Mouse (Mus musculus): Measurements from ENCODE around the gene Dmpk. TPM values are rescaled to one million over a fixed set of nuclear protein-coding genes. Genes with fewer than 3 reads are reported as not detected.

Gene Dmpk
- polyA plus RNA-seq (2015; fragmentation: Nextera tagmentation; extraction: Ambion mirVana): 9.4 and 11.5 TPM in 2 replicates

DNA sequence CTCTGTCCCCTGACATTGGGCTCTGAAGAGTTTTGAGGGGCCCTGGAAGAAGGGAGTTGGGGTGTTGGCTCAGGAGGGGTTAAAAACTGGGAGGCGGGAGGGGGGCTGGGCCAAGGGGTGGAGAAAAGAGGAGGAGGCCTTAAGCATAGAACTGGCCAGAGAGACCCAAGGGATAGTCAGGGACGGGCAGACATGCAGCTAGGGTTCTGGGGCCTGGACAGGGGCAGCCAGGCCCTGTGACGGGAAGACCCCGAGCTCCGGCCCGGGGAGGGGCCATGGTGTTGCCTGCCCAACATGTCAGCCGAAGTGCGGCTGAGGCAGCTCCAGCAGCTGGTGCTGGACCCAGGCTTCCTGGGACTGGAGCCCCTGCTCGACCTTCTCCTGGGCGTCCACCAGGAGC is at the start of gene Dmpk:
Dmpk (plus strand) TSS at position 149 of the 400 bp plus-strand sequence.

DNA sequence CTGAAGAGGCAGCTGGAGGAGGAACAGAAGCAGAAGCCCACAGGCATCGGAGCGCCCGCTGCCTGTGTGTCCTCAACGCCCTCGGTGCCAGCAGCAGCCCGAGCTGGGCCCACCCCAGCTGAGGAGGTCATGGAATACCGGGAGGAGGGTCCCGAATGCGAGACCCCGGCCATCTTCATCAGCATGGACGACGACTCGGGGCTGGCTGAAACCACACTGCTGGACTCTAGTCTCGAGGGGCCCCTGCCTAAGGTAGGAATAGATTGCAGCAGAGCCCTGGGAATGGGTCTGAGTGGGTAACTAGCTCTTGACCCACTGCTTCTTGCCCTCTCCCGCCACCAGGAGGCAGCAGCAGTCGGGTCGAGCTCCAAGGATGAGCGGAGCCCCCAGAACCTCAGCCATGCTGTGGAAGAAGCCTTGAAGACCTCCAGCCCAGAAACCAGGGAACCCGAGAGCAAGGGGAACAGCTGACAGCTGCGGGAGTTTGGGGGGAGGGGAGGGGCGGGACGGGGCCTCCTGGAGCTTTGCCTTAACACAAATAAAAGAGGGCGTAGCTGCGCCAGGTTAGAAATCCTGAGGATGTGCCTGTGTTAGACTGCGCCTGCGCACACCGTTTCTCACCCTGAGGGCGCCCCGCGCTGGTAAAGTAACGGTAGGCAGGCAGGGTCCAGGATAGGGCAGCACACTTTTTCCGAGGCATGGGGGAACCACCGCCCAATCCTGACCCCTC is 29.4 kb upstream of the Dmpk start, which contains the start of gene Rsph6a:
Rsph6a (plus strand) TSS at position 644 of the 730 bp plus-strand sequence.

DNA sequence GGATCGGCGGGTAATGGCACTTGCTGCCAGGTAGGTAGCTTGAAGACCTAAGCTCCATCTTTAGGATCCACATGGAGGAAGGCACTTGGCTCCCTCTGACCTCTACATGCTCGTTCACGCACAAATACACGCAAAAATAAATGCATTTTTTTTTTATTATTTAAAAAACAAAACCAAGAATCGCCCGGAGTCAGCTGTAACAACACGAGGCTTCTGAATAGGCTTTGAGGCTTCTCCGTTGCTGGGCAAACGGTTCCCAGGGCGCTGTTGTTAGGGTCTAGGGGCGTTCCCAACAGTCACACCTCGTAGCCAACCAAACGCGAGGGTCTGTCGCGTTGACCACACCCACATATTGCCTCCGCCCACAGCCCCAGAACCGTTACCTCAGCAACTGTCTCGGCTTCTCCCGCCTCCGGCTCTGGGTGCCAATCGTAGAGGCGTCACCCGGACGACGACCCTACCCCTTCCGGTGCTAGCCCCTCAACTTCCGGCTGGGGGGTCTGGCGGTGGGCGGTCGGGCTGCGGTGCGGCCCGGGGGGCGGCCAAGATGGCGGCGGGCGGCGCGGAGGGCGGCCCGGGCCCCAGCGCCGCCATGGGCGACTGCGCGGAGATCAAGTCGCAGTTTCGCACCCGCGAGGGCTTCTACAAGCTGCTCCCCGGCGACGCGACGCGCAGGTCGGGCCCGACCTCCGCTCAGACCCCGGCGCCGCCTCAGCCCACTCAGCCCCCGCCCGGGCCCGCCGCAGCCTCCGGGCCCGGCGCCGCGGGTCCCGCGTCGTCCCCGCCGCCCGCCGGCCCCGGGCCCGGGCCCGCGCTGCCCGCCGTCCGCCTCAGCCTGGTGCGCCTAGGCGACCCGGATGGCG is 7.7 kb upstream of the Dmpk start, which contains the start of gene Dmwd:
Dmwd (plus strand) TSS at position 505 of the 863 bp plus-strand sequence.

GRCm38 (mm10) chr7:19094471-19094825 is 10.8 kb downstream of the Dmpk start, which contains the start of gene Six5:
Six5 (plus strand) TSS chr7:19094594.

DNA sequence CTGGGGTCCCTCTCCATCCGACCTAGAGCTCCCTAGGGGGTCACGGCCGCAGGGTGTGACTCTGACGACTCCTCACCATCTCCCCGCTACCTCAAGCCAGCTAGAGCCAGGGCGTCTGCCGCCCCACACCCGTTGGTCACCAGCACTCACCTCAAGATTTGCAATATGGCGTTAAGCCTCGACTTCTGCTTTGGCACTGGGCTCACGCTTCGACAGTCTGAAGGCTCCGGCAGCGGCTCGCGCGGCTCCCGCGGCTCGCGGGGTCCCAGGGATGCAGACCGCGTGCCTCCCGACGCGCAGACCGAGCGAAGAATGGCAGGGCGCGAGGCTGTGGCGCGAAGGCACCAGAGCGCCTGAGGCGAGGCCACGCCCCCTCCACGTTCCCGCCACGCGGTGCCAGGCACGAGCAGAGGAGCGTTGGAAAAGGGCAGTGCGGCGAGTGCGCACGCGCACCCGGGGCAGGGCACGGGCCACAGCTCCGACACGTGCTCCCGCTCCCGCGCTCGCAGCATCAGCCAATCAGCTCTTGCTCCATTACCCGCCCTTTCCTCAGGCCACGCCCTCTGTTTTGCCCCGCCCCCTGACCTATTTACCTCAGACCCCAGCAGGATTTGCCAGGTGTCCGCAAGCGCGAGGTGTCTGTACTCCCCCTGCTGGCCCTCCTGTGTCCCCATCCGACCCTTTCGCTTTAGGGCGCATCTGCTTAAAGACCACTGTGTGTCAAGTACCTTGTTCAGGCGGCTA is 34.6 kb downstream of the Dmpk start, which contains the start of gene Gm4969:
Gm4969 (minus strand) TSS at position 341 of the 744 bp plus-strand sequence.

DNA sequence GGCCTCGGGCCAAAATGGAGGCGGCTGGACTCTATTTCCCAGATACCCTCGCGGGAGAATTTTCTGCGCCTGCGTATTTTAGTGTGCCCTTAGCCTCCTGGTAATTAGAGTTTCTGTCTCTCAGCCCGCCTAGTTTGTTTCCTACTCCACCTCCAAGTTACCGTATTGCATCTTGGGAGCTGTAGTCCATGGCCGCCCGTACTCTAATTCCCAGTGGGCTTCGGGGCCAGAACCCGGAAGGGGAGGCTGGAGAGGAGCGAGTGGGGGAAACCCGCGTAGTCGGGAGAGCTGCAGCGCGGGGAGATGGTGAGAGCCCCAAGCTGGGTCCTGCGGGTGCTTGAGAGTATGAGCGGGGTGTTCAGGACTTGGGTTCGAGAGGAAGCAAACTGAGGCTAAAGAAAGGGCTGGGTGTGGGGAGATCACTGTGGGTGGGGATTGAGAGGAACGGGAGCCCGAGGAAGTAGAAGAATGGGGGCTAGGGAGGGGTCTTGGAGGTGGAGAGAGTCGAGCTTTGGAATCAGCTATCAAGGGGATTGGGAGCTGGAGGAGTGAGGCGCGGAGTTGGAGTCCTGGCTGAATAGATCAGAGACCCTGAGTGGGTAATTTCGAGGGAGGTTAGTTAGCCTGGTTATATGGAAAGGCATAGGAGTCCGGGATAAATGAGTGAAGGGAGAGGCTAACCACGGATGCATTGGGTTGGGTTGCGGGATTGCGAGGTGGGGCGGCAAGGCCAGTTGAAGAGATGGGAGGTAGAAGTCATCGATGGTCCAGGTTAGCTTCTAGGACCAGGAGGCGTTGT is 36.2 kb downstream of the Dmpk start, which contains the start of gene Fbxo46:
Fbxo46 (plus strand) TSS at position 229 of the 799 bp plus-strand sequence.

Other genes starting within 250 kb of the Dmpk start
- gene Mill2, start 243.9 kb upstream of the Dmpk start, polyA plus RNA-seq (2015; fragmentation: Nextera tagmentation; extraction: Ambion mirVana): 0.60 and 0.80 TPM in 2 replicates
- 247 and 352 TPM in 2 replicates for gene Pglyrp1, start 212.5 kb upstream of the Dmpk start, polyA plus RNA-seq (2015; fragmentation: Nextera tagmentation; extraction: Ambion mirVana)
- 12.5 and 14.3 TPM in 2 replicates for gene Ccdc61, start 173.4 kb upstream of the Dmpk start, polyA plus RNA-seq (2015; fragmentation: Nextera tagmentation; extraction: Ambion mirVana)
- 0.31 and 0.36 TPM in 2 replicates for gene Nova2, start 158.0 kb upstream of the Dmpk start, polyA plus RNA-seq (2015; fragmentation: Nextera tagmentation; extraction: Ambion mirVana)
- not detected in 2 replicates for gene Nanos2, start 96.4 kb upstream of the Dmpk start, polyA plus RNA-seq (2015; fragmentation: Nextera tagmentation; extraction: Ambion mirVana)
- gene Mypop, start 92.6 kb upstream of the Dmpk start, polyA plus RNA-seq (2015; fragmentation: Nextera tagmentation; extraction: Ambion mirVana): 1.1 and 1.4 TPM in 2 replicates
- 7.4 and 8.6 TPM in 2 replicates for gene Irf2bp1, start 79.8 kb upstream of the Dmpk start, polyA plus RNA-seq (2015; fragmentation: Nextera tagmentation; extraction: Ambion mirVana)
- 0.15 and 0.19 TPM in 2 replicates for gene Foxa3, start 60.3 kb upstream of the Dmpk start, polyA plus RNA-seq (2015; fragmentation: Nextera tagmentation; extraction: Ambion mirVana)
- 11.2 and 11.7 TPM in 2 replicates for gene Sympk, start 59.5 kb upstream of the Dmpk start, polyA plus RNA-seq (2015; fragmentation: Nextera tagmentation; extraction: Ambion mirVana)
- not detected in 2 replicates for gene Rsph6a, start 29.2 kb upstream of the Dmpk start, polyA plus RNA-seq (2015; fragmentation: Nextera tagmentation; extraction: Ambion mirVana)
- 5.5 and 7.2 TPM in 2 replicates for gene Dmwd, start 7.6 kb upstream of the Dmpk start, polyA plus RNA-seq (2015; fragmentation: Nextera tagmentation; extraction: Ambion mirVana)
- gene Six5, start 10.7 kb downstream of the Dmpk start, polyA plus RNA-seq (2015; fragmentation: Nextera tagmentation; extraction: Ambion mirVana): 1.4 and 2.4 TPM in 2 replicates
- 0.25 and 0.51 TPM in 2 replicates for gene Gm4969, start 34.5 kb downstream of the Dmpk start, polyA plus RNA-seq (2015; fragmentation: Nextera tagmentation; extraction: Ambion mirVana)
- 7.2 and 8.3 TPM in 2 replicates for gene Fbxo46, start 36.0 kb downstream of the Dmpk start, polyA plus RNA-seq (2015; fragmentation: Nextera tagmentation; extraction: Ambion mirVana)
- 6.5 and 7.0 TPM in 2 replicates for gene Qpctl, start 65.4 kb downstream of the Dmpk start, polyA plus RNA-seq (2015; fragmentation: Nextera tagmentation; extraction: Ambion mirVana)
- 84.5 and 92.5 TPM in 2 replicates for gene Snrpd2, start 65.9 kb downstream of the Dmpk start, polyA plus RNA-seq (2015; fragmentation: Nextera tagmentation; extraction: Ambion mirVana)
- 0.04 and 0.06 TPM in 2 replicates for gene Gipr, start 82.3 kb downstream of the Dmpk start, polyA plus RNA-seq (2015; fragmentation: Nextera tagmentation; extraction: Ambion mirVana)
- gene Eml2, start 92.6 kb downstream of the Dmpk start, polyA plus RNA-seq (2015; fragmentation: Nextera tagmentation; extraction: Ambion mirVana): 3.9 and 5.1 TPM in 2 replicates
- gene Gpr4, start 128.7 kb downstream of the Dmpk start, polyA plus RNA-seq (2015; fragmentation: Nextera tagmentation; extraction: Ambion mirVana): 0.59 and 0.81 TPM in 2 replicates
- 14.7 and 14.8 TPM in 2 replicates for gene Opa3, start 144.5 kb downstream of the Dmpk start, polyA plus RNA-seq (2015; fragmentation: Nextera tagmentation; extraction: Ambion mirVana)
- gene Vasp, start 188.0 kb downstream of the Dmpk start, polyA plus RNA-seq (2015; fragmentation: Nextera tagmentation; extraction: Ambion mirVana): 71.2 and 86.4 TPM in 2 replicates
- gene Ppm1n, start 196.2 kb downstream of the Dmpk start, polyA plus RNA-seq (2015; fragmentation: Nextera tagmentation; extraction: Ambion mirVana): 0.18 and 0.19 TPM in 2 replicates
- gene Rtn2, start 198.8 kb downstream of the Dmpk start, polyA plus RNA-seq (2015; fragmentation: Nextera tagmentation; extraction: Ambion mirVana): 4.2 and 4.7 TPM in 2 replicates
- gene Fosb, start 226.2 kb downstream of the Dmpk start, polyA plus RNA-seq (2015; fragmentation: Nextera tagmentation; extraction: Ambion mirVana): 0.07 TPM in 1 of 2 replicates, not detected in the other